ENCODE assay signal across 14 mouse cellular contexts in genomic region chr3:20127047-20127595, GRCm38 (mm10). TPM values are rescaled to one million over a fixed set of nuclear protein-coding genes. Genes with fewer than 3 reads are reported as not detected.
A peak's percentile ranks its signal among the peaks of the same experiment; 100 is the strongest.
DNase-seq lines count a peak whose midpoint lies in the region; ATAC-seq and TF ChIP-seq lines count a peak whose summit lies in the region.
"Had no signal": no experiment of that assay in that cellular context is flagged by ENCODE, and none has a peak within 500 bp of the region (broad histone marks: within the 10 kb centered on the region; RNA-seq: fewer than 3 reads in every experiment).

No protein-coding gene starts in this region.

- H3K4me3 ChIP-seq in layer of hippocampus, adult 2 months = no peak overlapping the region
- H3K4me3 ChIP-seq in CH12.LX (replicated peaks in 1 of 3; ENCODE audit: low read depth in 2 of 3, low read length in 2 of 3, poor library complexity in 1 of 3) = no peak overlapping the region
- H3K4me3 ChIP-seq: midbrain, embryonic 12.5 days; neural tube, embryonic 15.5 days had no signal

- DNase-seq in layer of hippocampus, adult 2 months (ENCODE audit: low spot score in 2 of 2) = no peak
- no peak for DNase-seq in layer of hippocampus, adult 11-12 months (ENCODE audit: low spot score)
- peak; percentile 41 for DNase-seq in 416B (ENCODE audit: low read depth)
- DNase-seq in CH12.LX (ENCODE audit: extremely low read depth) = no peak
- no peak for DNase-seq in urinary bladder, postnatal 14 days (ENCODE audit: low spot score)
- no peak for DNase-seq in MN1 (ENCODE audit: low spot score)
- DNase-seq: adrenal gland, postnatal 25 days; cerebellum, adult 9-11 months; kidney, postnatal 25 days; right cerebral cortex, postnatal 4 days had no signal

- H3K27ac ChIP-seq in layer of hippocampus, adult 2 months = no peak overlapping the region
- no peak overlapping the region for H3K27ac ChIP-seq in CH12.LX (ENCODE audit: insufficient read depth, low read depth)
- H3K27ac ChIP-seq: midbrain, embryonic 12.5 days; neural tube, embryonic 15.5 days had no signal

- no peaks in the 10 kb centered on the region for H3K9me3 ChIP-seq in CH12.LX (replicated peaks; ENCODE audit: low read length)
- H3K9me3 ChIP-seq: midbrain, embryonic 12.5 days; neural tube, embryonic 15.5 days had no signal

- dilution Hi-C loops in CH12.LX (cut with MboI; ENCODE audit: extremely low pct_ligation_motif_present, extremely low pct_unique_long_range_greater_than_20kb, low sequenced_read_pairs) = no loop called here

- no peak for TF ChIP-seq EP300 in CH12.LX (IDR thresholded peaks at IDR 0.05; ENCODE audit: low read length)

- in situ Hi-C loops in CH12.LX (cut with MboI; ENCODE audit: low pct_ligation_motif_present, low pct_unique_long_range_greater_than_20kb, low sequenced_read_pairs) = no loop called here

- no peaks in the 10 kb centered on the region for H3K79me2 ChIP-seq in CH12.LX (replicated peaks; ENCODE audit: control insufficient read depth, extremely low read depth, insufficient read depth, poor library complexity, severe bottlenecking)

- H3K4me1 ChIP-seq in CH12.LX (ENCODE audit: control insufficient read depth in 1 of 2, insufficient read depth in 2 of 2) = peaks cover 19 to 27% of the 10 kb centered on the region in 2 experiments
- H3K4me1 ChIP-seq: midbrain, embryonic 12.5 days; neural tube, embryonic 15.5 days had no signal

- no peak for TF ChIP-seq POLR2A in CH12.LX (IDR thresholded peaks at IDR 0.05; ENCODE audit: low read depth, low read length)

- peaks cover 12 to 34% of the 10 kb centered on the region in 2 experiments for H3K36me3 ChIP-seq in CH12.LX (replicated peaks in 1 of 2; ENCODE audit: control insufficient read depth in 1 of 2, insufficient read depth in 1 of 2, low read length in 1 of 2)
- H3K36me3 ChIP-seq: midbrain, embryonic 12.5 days had no signal

- TF ChIP-seq RAD21 in CH12.LX (IDR thresholded peaks at IDR 0.05; ENCODE audit: low read depth, low read length) = no peak; the same call in 1 of the 2 replicates

- H3K27me3 ChIP-seq in CH12.LX (replicated peaks) = no peaks in the 10 kb centered on the region
- H3K27me3 ChIP-seq: midbrain, embryonic 12.5 days; neural tube, embryonic 15.5 days had no signal

- ATAC-seq in granulocyte monocyte progenitor cell, adult 5-6 weeks (replicated peaks; ENCODE audit: poor library complexity, severe bottlenecking) = 0 out of 2 replicates have a peak, but pooled peaks have one; percentile 23
- ATAC-seq: forebrain, embryonic 16.5 days had no signal

- H3K4me2 ChIP-seq in CH12.LX (ENCODE audit: insufficient read depth, low read depth, poor library complexity, severe bottlenecking) = no peak overlapping the region
- H3K4me2 ChIP-seq: midbrain, embryonic 12.5 days; neural tube, embryonic 15.5 days had no signal

- H3K9ac ChIP-seq in CH12.LX (ENCODE audit: insufficient read depth, low read depth) = no peak overlapping the region
- H3K9ac ChIP-seq: midbrain, embryonic 12.5 days; neural tube, embryonic 15.5 days had no signal

- TF ChIP-seq CTCF in layer of hippocampus, adult 2 months (conservative IDR thresholded peaks at IDR 0.05) = peak; percentile 58
- peak; percentile 15 to 43; a peak in 2 of 4 replicates for TF ChIP-seq CTCF in CH12.LX (conservative IDR thresholded peaks at IDR 0.05 in 1 of 2, IDR thresholded peaks at IDR 0.05 in 1 of 2; ENCODE audit: low read depth in 2 of 2, low read length in 2 of 2)

TF ChIP-seq in CH12.LX, 34 proteins besides CTCF, POLR2A, EP300 and RAD21:
- TF ChIP-seq SMC3 (IDR thresholded peaks at IDR 0.05; ENCODE audit: low read depth, low read length) = peak; percentile 14; the same call in 1 of the 2 replicates
- TF ChIP-seq MEF2A (IDR thresholded peaks at IDR 0.05; ENCODE audit: borderline replicate concordance, low read depth, low read length) = no peak

RNA-seq across cellular contexts. Expression of gene Gyg, which starts 28.0 kb away (rescaled TPM):
- total RNA-seq in layer of hippocampus, adult 2 months (2021) = 10 to 100 TPM; 39.2 to 44.8 TPM
- total RNA-seq in CH12.LX (2012; rRNA removed) (18.0 and 22.7 TPM in 2 replicates), CH12.LX (2014; rRNA removed) (24.2 and 26.2 TPM in 2 replicates)
- polyA plus RNA-seq in CH12.LX (2012; ENCODE audit: insufficient read length, low read depth) = 15.7 and 19.6 TPM in 2 replicates
- 91.3 and 95.1 TPM in 2 replicates for total RNA-seq in granulocyte monocyte progenitor cell, adult 5-6 weeks (2014; fragmentation: Nextera tagmentation)
- 48.5 and 57.6 TPM in 2 replicates for total RNA-seq in granulocyte monocyte progenitor cell, adult 5-6 weeks (2017)
